Mouse (Mus musculus) MEL (cell line): ENCODE data around the gene Slc35b1. TPM values are rescaled to one million over a fixed set of nuclear protein-coding genes. Genes with fewer than 3 reads are reported as not detected.

ENCODE experiments used
- DNase-seq: peaks from one replicate; pipeline ENCODE4 v3.0.0; 2011; ENCODE audit warnings: low read depth, low spot score
- H3K27ac ChIP-seq: 2 replicates; pipeline ENCODE4 v1.5.1; 2012; ENCODE audit warnings: low read depth, mild to moderate bottlenecking, control low read depth, low read length, moderate library complexity; ENCODE audit not compliant: control insufficient read depth
- H3K27me3 ChIP-seq, 2 experiments: fragments of 150-350 bp in 1 of 2; sonication (generic) in 1 of 2; 2 replicates each; pipeline ENCODE4 v1.6.1; 2012; ENCODE audit warnings: low read length in 2 of 2, mild to moderate bottlenecking in 2 of 2, improper control_type of control experiment in 1 of 2, moderate library complexity in 1 of 2; ENCODE audit not compliant: insufficient read depth in 2 of 2, control insufficient read depth in 1 of 2
- H3K36me3 ChIP-seq, 2 experiments: 2 replicates each; pipeline ENCODE4 v1.6.1; 2012 to 2014; ENCODE audit warnings: low read length in 2 of 2, improper control_type of control experiment in 1 of 2, inconsistent platforms in 1 of 2, mild to moderate bottlenecking in 1 of 2; ENCODE audit not compliant: insufficient read depth in 2 of 2, control insufficient read depth in 1 of 2
- H3K4me1 ChIP-seq, 2 experiments: fragments of 150-350 bp in 1 of 2; sonication (generic) in 1 of 2; 2 replicates each; pipeline ENCODE4 v1.6.1; 2012; ENCODE audit warnings: low read length in 2 of 2, improper control_type of control experiment in 1 of 2, mild to moderate bottlenecking in 1 of 2; ENCODE audit not compliant: insufficient read depth in 2 of 2, control insufficient read depth in 1 of 2
- H3K4me3 ChIP-seq, 2 experiments: fragments of 150-350 bp in 1 of 2; sonication (generic) in 1 of 2; 2 replicates each; pipeline ENCODE4 v1.5.1; 2012; ENCODE audit warnings: low read depth in 2 of 2, low read length in 2 of 2, mild to moderate bottlenecking in 2 of 2, moderate library complexity in 2 of 2, control low read depth in 1 of 2, improper control_type of control experiment in 1 of 2; ENCODE audit not compliant: control insufficient read depth in 1 of 2, insufficient read depth in 1 of 2
- H3K79me2 ChIP-seq: 2 replicates; pipeline ENCODE4 v1.6.1; 2012; ENCODE audit warnings: mild to moderate bottlenecking, low read length, moderate library complexity; ENCODE audit not compliant: control insufficient read depth, poor library complexity, insufficient read depth
- H3K9ac ChIP-seq: 2 replicates; pipeline ENCODE4 v1.6.1; 2012; ENCODE audit warnings: low read depth, mild to moderate bottlenecking, control low read depth, low read length, moderate library complexity; ENCODE audit not compliant: control insufficient read depth, poor library complexity, severe bottlenecking
- H3K9me3 ChIP-seq: fragments of 150-350 bp; sonication (generic); replicated peaks from 2 replicates; pipeline ENCODE4 v1.6.1; 2012; ENCODE audit warnings: mild to moderate bottlenecking, low read length, improper control_type of control experiment, moderate library complexity; ENCODE audit not compliant: insufficient read depth
- BHLHE40 ChIP-seq: IDR thresholded peaks from 2 replicates; pipeline ENCODE4 v1.6.1; 2012; ENCODE audit warnings: low read depth, mild to moderate bottlenecking, inconsistent platforms, low read length, improper control_type of control experiment, borderline replicate concordance
- CHD2 ChIP-seq: IDR thresholded peaks from 2 replicates; pipeline ENCODE4 v1.6.1; 2011; ENCODE audit warnings: low read length, improper control_type of control experiment
- CTCF ChIP-seq, 3 experiments: IDR thresholded peaks in 2 of 3; conservative IDR thresholded peaks in 1 of 3; 2 replicates each; pipeline ENCODE4 v1.5.1; 2011 to 2012; ENCODE audit warnings: low read length in 3 of 3, low read depth in 2 of 3, mild to moderate bottlenecking in 2 of 3, improper control_type of control experiment in 1 of 3, inconsistent platforms in 1 of 3, mixed read lengths in 1 of 3, moderate library complexity in 1 of 3; ENCODE audit not compliant: control insufficient read depth in 1 of 3, insufficient read depth in 1 of 3, poor library complexity in 1 of 3, severe bottlenecking in 1 of 3
- E2F4 ChIP-seq: IDR thresholded peaks from 2 replicates; pipeline ENCODE4 v1.6.1; 2011; ENCODE audit warnings: low read depth, low read length, improper control_type of control experiment, borderline replicate concordance
- ETS1 ChIP-seq: IDR thresholded peaks from 2 replicates; pipeline ENCODE4 v1.6.1; 2012; ENCODE audit warnings: low read depth, mild to moderate bottlenecking, inconsistent platforms, low read length, improper control_type of control experiment, moderate library complexity
- GABPA ChIP-seq: IDR thresholded peaks from 2 replicates; pipeline ENCODE4 v1.6.1; 2012; ENCODE audit warnings: low read depth, mild to moderate bottlenecking, inconsistent platforms, low read length, improper control_type of control experiment, moderate library complexity
- HCFC1 ChIP-seq: IDR thresholded peaks from 2 replicates; pipeline ENCODE4 v1.6.1; 2012; ENCODE audit warnings: low read depth, mild to moderate bottlenecking, inconsistent platforms, low read length, improper control_type of control experiment, moderate library complexity
- KAT2A ChIP-seq: conservative IDR thresholded peaks from 2 replicates; pipeline ENCODE4 v1.6.1; 2012; ENCODE audit warnings: low read depth, low read length, improper control_type of control experiment, inconsistent platforms
- MAFK ChIP-seq: IDR thresholded peaks from 2 replicates; pipeline ENCODE4 v1.6.1; 2011; ENCODE audit warnings: low read depth, mild to moderate bottlenecking, low read length, improper control_type of control experiment, borderline replicate concordance
- MAZ ChIP-seq: IDR thresholded peaks from 2 replicates; pipeline ENCODE4 v1.6.1; 2012; ENCODE audit warnings: low read depth, mild to moderate bottlenecking, inconsistent platforms, low read length, improper control_type of control experiment
- MXI1 ChIP-seq: IDR thresholded peaks from 2 replicates; pipeline ENCODE4 v1.6.1; 2011; ENCODE audit warnings: mild to moderate bottlenecking, low read depth, low read length, improper control_type of control experiment
- POLR2A ChIP-seq, 2 experiments: IDR thresholded peaks; 2 replicates each; pipeline ENCODE4 v1.6.1; 2011 to 2012; ENCODE audit warnings: low read length in 2 of 2, mild to moderate bottlenecking in 2 of 2, control low read depth in 1 of 2, improper control_type of control experiment in 1 of 2, low read depth in 1 of 2, moderate library complexity in 1 of 2; ENCODE audit not compliant: control insufficient read depth in 1 of 2, insufficient read depth in 1 of 2, poor library complexity in 1 of 2
- SIN3A ChIP-seq: IDR thresholded peaks from 2 replicates; pipeline ENCODE4 v1.6.1; 2012; ENCODE audit warnings: low read length, improper control_type of control experiment, inconsistent platforms
- SMC3 ChIP-seq: IDR thresholded peaks from 2 replicates; pipeline ENCODE4 v1.6.1; 2011; ENCODE audit warnings: low read depth, low read length, improper control_type of control experiment
- TBP ChIP-seq: IDR thresholded peaks from 2 replicates; pipeline ENCODE4 v1.8.0; 2011; ENCODE audit warnings: low read depth, low read length, improper control_type of control experiment
- TCF12 ChIP-seq: IDR thresholded peaks from 2 replicates; pipeline ENCODE4 v1.6.1; 2014; ENCODE audit warnings: low read depth, mild to moderate bottlenecking, inconsistent platforms, low read length, improper control_type of control experiment, moderate library complexity
- UBTF ChIP-seq: IDR thresholded peaks from 2 replicates; pipeline ENCODE4 v1.6.1; 2012; ENCODE audit warnings: low read depth, mild to moderate bottlenecking, inconsistent platforms, low read length, improper control_type of control experiment, moderate library complexity, borderline replicate concordance; ENCODE audit not compliant: insufficient read depth
- USF2 ChIP-seq, 2 experiments: IDR thresholded peaks; 2 replicates each; pipeline ENCODE4 v1.6.1; 2011 to 2012; ENCODE audit warnings: improper control_type of control experiment in 2 of 2, low read length in 2 of 2, borderline replicate concordance in 1 of 2, inconsistent platforms in 1 of 2, low read depth in 1 of 2, mild to moderate bottlenecking in 1 of 2; ENCODE audit not compliant: insufficient read depth in 1 of 2
- ZC3H11A ChIP-seq: IDR thresholded peaks from 2 replicates; pipeline ENCODE4 v1.6.1; 2012; ENCODE audit warnings: low read depth, mild to moderate bottlenecking, inconsistent platforms, low read length, improper control_type of control experiment
- ZKSCAN1 ChIP-seq: IDR thresholded peaks from 2 replicates; pipeline ENCODE4 v1.6.1; 2012; ENCODE audit warnings: low read depth, mild to moderate bottlenecking, inconsistent platforms, low read length, improper control_type of control experiment, moderate library complexity
- ZMIZ1 ChIP-seq: IDR thresholded peaks from 2 replicates; pipeline ENCODE4 v1.6.1; 2012; ENCODE audit warnings: low read depth, mild to moderate bottlenecking, inconsistent platforms, low read length, improper control_type of control experiment, moderate library complexity
- ZNF384 ChIP-seq: IDR thresholded peaks from 2 replicates; pipeline ENCODE4 v1.6.1; 2012; ENCODE audit warnings: low read depth, mild to moderate bottlenecking, inconsistent platforms, low read length, improper control_type of control experiment
- polyA plus RNA-seq, 2 experiments: library from polyadenylated mRNA; stranded (reverse) in 1 of 2; unstranded in 1 of 2; fragments of >175 nt in 1 of 2; fragments of >200 nt in 1 of 2; gene quantifications; 2 replicates each; pipeline versions ENCODE4 v1.2.1 to v1.2.4; 2012; ENCODE audit warnings: low replicate concordance in 2 of 2, low read depth in 1 of 2; ENCODE audit not compliant: insufficient read length in 2 of 2, insufficient read depth in 1 of 2, missing spikeins in 1 of 2
- total RNA-seq: library from RNA; depleted of rRNA; stranded (reverse); fragments of 300-350 nt; gene quantifications from 2 replicates; pipeline ENCODE4 v1.2.3, GENCODE M21; 2012

Slc35b1 gene
- total and polyA plus RNA-seq, 3 experiments, result 59.1 to 82.4 TPM; not detected in 1

DNA sequence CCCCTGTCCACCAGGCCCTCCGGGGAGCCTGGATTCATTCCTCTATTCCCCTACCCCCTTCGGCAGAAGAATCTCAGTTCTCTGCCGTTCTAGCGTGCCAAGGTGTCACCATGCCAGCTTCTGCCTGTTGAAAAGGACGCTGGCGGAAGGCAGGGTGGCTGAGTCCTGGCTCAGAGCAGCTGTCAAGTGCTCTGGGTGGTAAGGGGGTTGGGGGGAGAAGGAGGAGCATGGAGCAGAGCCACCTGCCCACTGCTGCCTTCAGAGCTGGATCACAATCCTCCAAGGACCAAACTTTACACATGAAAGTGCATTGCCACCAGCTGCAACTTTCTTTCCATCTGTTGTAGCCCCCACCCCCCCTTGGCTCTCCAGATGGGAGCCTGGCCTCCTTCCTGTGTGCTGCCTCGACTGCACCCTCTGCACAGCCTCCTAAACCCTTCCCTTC, 7.8 kb downstream of the Slc35b1 start:
- Histone ChIP-seq H3K36me3 (peaks cover 0 to 2% of the 10 kb centered on the region in 2 experiments; a peak in 2 of 4 replicates), H3K79me2 (no peaks in the 10 kb centered on the region), H3K27ac (no peak overlapping the region), H3K9ac (no peak overlapping the region), H3K4me1 (no peaks in the 10 kb centered on the region), H3K4me3 (no peak overlapping the region), H3K27me3 (no peaks in the 10 kb centered on the region), H3K9me3 (no peaks in the 10 kb centered on the region)
- no peak for DNase-seq
- no peak for TF ChIP-seq TBP
- TF ChIP-seq MAZ, result no peak
- TF ChIP-seq BHLHE40, result no peak
- TF ChIP-seq POLR2A (IDR thresholded peaks at IDR 0.05; ENCODE audit: control insufficient read depth in 1 of 2, insufficient read depth in 1 of 2, low read depth in 1 of 2, low read length in 2 of 2, poor library complexity in 1 of 2), result no peak

DNA sequence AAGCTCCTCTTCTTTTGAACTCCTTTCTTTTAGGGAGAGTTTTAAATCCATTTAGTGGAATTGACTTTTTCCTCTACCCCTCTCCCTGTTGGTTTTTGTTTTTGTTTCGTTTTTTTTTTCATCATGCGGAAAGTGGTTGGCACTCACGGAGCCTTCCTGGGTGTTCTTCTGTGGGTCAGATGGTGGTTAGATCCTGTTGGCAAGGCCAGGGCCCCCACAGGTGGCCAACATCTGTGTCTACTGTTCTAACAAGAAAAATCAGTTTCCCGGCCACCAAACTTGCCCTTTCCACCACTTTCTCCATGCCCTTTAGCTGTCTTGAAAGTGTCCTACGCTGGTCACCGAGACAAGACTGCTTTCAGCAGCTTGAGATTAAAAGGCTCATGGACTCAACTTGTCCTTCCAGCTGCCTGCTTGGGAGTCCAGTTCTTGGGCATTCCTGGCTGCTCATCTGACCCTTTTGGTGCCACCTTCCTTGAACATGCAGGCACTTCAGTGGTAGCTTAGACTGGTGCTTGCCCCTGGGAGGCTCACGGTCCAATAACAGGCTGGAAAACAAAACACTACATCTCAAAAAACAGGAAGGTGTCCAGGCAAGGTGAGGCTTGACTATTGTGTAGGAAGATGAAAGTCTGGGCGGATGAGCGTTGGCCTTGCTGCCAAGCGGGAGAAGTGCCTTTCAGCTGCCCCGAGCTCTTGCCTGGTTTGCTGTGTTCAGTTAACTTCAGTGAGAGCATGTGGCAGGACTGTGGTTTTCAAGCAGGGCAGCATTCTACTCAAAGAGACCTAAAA, 8.4 kb downstream of the Slc35b1 start:
- Histone ChIP-seq H3K4me3 (no peak overlapping the region), H3K4me1 (no peaks in the 10 kb centered on the region), H3K27ac (no peak overlapping the region), H3K9ac (no peak overlapping the region), H3K36me3 (peaks cover 0 to 2% of the 10 kb centered on the region in 2 experiments; a peak in 2 of 4 replicates), H3K79me2 (no peaks in the 10 kb centered on the region), H3K27me3 (no peaks in the 10 kb centered on the region), H3K9me3 (no peaks in the 10 kb centered on the region)
- TF ChIP-seq E2F4, result no peak
- TF ChIP-seq GABPA, result no peak
- TF ChIP-seq ETS1, result no peak
- no peak for TF ChIP-seq UBTF
- no peak for TF ChIP-seq MXI1
- TF ChIP-seq BHLHE40, result no peak
- no peak for TF ChIP-seq MAFK
- no peak for TF ChIP-seq ZMIZ1
- TF ChIP-seq CTCF (IDR thresholded peaks at IDR 0.05 in 2 of 3, conservative IDR thresholded peaks at IDR 0.05 in 1 of 3; ENCODE audit: control insufficient read depth in 1 of 3, insufficient read depth in 1 of 3, low read depth in 2 of 3, low read length in 3 of 3, poor library complexity in 1 of 3, severe bottlenecking in 1 of 3), result no peak
- no peak for TF ChIP-seq MAZ
- TF ChIP-seq KAT2A, result no peak
- TF ChIP-seq TCF12, result no peak
- TF ChIP-seq HCFC1, result no peak
- no peak for TF ChIP-seq ZKSCAN1
- TF ChIP-seq ZNF384, result no peak
- no peak for TF ChIP-seq ZC3H11A
- no peak for TF ChIP-seq CHD2
- no peak for TF ChIP-seq SIN3A
- TF ChIP-seq SMC3, result no peak
- no peak for TF ChIP-seq USF2 (IDR thresholded peaks at IDR 0.05; ENCODE audit: borderline replicate concordance in 1 of 2, insufficient read depth in 1 of 2, low read depth in 1 of 2, low read length in 2 of 2)
- no peak for DNase-seq
